10 mouse cellular contexts compared by ENCODE assay signal in the genomic region with DNA sequence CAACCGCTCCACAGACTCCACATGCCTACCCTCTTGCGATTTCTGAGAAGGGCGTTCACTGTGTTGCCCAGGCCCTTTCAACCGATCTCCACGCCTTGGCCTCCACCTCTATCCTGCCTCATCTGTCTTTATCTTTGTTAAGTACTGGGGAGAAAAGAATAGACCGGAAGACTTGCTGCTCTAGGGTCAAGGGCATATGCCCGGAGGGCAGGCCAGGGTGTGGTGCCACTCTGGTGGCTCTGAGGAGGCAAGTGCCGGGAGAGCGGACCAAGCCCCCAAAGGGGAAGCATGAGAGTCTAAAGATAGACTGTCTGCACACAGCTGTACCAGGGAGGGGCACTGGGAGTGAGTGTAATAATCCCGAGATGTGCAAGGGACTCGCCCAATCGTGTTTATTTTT. TPM values are rescaled to one million over a fixed set of nuclear protein-coding genes. Genes with fewer than 3 reads are reported as not detected.
DNase-seq lines count a peak whose midpoint lies in the region; ATAC-seq and TF ChIP-seq lines count a peak whose summit lies in the region.
"Had no signal": no experiment of that assay in that cellular context is flagged by ENCODE, and none has a peak within 500 bp of the region (broad histone marks: within the 10 kb centered on the region; RNA-seq: fewer than 3 reads in every experiment).

No protein-coding gene starts in this region.

- no peak overlapping the region for H3K27ac ChIP-seq in liver, postnatal 0 days (ENCODE audit: low read depth)
- H3K27ac ChIP-seq in heart, embryonic 12.5 days (ENCODE audit: poor library complexity, severe bottlenecking) = 0 out of 2 replicates have a peak overlapping the region, but pooled peaks have one; percentile 6
- no peak overlapping the region; the same call in 1 of the 2 replicates for H3K27ac ChIP-seq in liver, embryonic 15.5 days (replicated peaks)
- H3K27ac ChIP-seq in midbrain, embryonic 15.5 days = no peak overlapping the region
- H3K27ac ChIP-seq: forebrain, embryonic 13.5 days; hindbrain, embryonic 15.5 days had no signal

- TF ChIP-seq CTCF in liver, postnatal 0 days (IDR thresholded peaks at IDR 0.05; ENCODE audit: low read depth) = no peak

- no peaks in the 10 kb centered on the region for H3K27me3 ChIP-seq in liver, postnatal 0 days (ENCODE audit: insufficient read depth, low read length)
- H3K27me3 ChIP-seq in heart, embryonic 12.5 days (replicated peaks) = no peaks in the 10 kb centered on the region
- no peaks in the 10 kb centered on the region for H3K27me3 ChIP-seq in liver, embryonic 15.5 days
- no peaks in the 10 kb centered on the region for H3K27me3 ChIP-seq in midbrain, embryonic 15.5 days (replicated peaks)
- H3K27me3 ChIP-seq: forebrain, embryonic 13.5 days; hindbrain, embryonic 15.5 days had no signal

- H3K4me2 ChIP-seq in liver, postnatal 0 days (ENCODE audit: low read depth, low read length) = no peak overlapping the region
- peak overlapping the region; percentile 8 for H3K4me2 ChIP-seq in heart, embryonic 12.5 days
- peak overlapping the region; percentile 36 for H3K4me2 ChIP-seq in liver, embryonic 15.5 days
- H3K4me2 ChIP-seq in midbrain, embryonic 15.5 days = no peak overlapping the region
- H3K4me2 ChIP-seq: forebrain, embryonic 13.5 days; hindbrain, embryonic 15.5 days had no signal

- peak; percentile 54 for DNase-seq in liver
- DNase-seq in liver, postnatal 0 days = no peak
- peak; percentile 29 for DNase-seq in brain, adult 2 months (ENCODE audit: low read depth, low spot score)
- no peak for DNase-seq in neural tube, embryonic 10.5 days (ENCODE audit: extremely low spot score, low spot score)
- DNase-seq in retina, postnatal 1 day = no peak

- H3K36me3 ChIP-seq in liver, postnatal 0 days (replicated peaks; ENCODE audit: insufficient read depth, low read length) = no peaks in the 10 kb centered on the region
- no peaks in the 10 kb centered on the region for H3K36me3 ChIP-seq in heart, embryonic 12.5 days
- no peaks in the 10 kb centered on the region for H3K36me3 ChIP-seq in liver, embryonic 15.5 days (replicated peaks)
- H3K36me3 ChIP-seq in midbrain, embryonic 15.5 days (replicated peaks) = no peaks in the 10 kb centered on the region
- H3K36me3 ChIP-seq: hindbrain, embryonic 15.5 days had no signal

- WGBS in liver, postnatal 0 days (ENCODE audit: insufficient replicate concordance) = 59% methylated on average over 12 of the region's 12 CpGs
- WGBS in heart, embryonic 12.5 days = 29% methylated on average over 12 of the region's 12 CpGs
- WGBS in liver, embryonic 15.5 days (ENCODE audit: insufficient replicate concordance) = 35% methylated on average over 12 of the region's 12 CpGs
- WGBS in midbrain, embryonic 15.5 days = 73% methylated on average over 12 of the region's 12 CpGs

- no peak overlapping the region for H3K9ac ChIP-seq in liver, postnatal 0 days (replicated peaks)
- H3K9ac ChIP-seq in heart, embryonic 12.5 days = no peak overlapping the region
- no peak overlapping the region for H3K9ac ChIP-seq in liver, embryonic 15.5 days
- no peak overlapping the region for H3K9ac ChIP-seq in midbrain, embryonic 15.5 days
- H3K9ac ChIP-seq: forebrain, embryonic 13.5 days; hindbrain, embryonic 15.5 days had no signal

- H3K9me3 ChIP-seq in liver, postnatal 0 days (ENCODE audit: low read length) = no peaks in the 10 kb centered on the region
- no peaks in the 10 kb centered on the region for H3K9me3 ChIP-seq in heart, embryonic 12.5 days (replicated peaks)
- H3K9me3 ChIP-seq in liver, embryonic 15.5 days (replicated peaks) = no peaks in the 10 kb centered on the region
- H3K9me3 ChIP-seq in midbrain, embryonic 15.5 days = no peaks in the 10 kb centered on the region
- H3K9me3 ChIP-seq: forebrain, embryonic 13.5 days; hindbrain, embryonic 15.5 days had no signal

- no peaks in the 10 kb centered on the region for H3K4me1 ChIP-seq in liver, postnatal 0 days (ENCODE audit: insufficient read depth)
- H3K4me1 ChIP-seq in heart, embryonic 12.5 days (replicated peaks) = peaks cover 14% of the 10 kb centered on the region
- H3K4me1 ChIP-seq in liver, embryonic 15.5 days (replicated peaks) = peaks cover 13% of the 10 kb centered on the region
- no peaks in the 10 kb centered on the region for H3K4me1 ChIP-seq in midbrain, embryonic 15.5 days
- H3K4me1 ChIP-seq: forebrain, embryonic 13.5 days; hindbrain, embryonic 15.5 days had no signal

- ATAC-seq in liver, postnatal 0 days = no peak
- ATAC-seq in heart, embryonic 12.5 days (ENCODE audit: insufficient number of reproducible peaks, low FRiP score) = peak; percentile 54; the same call in 1 of the 2 replicates
- peak; percentile 66 for ATAC-seq in liver, embryonic 15.5 days (ENCODE audit: insufficient read depth)
- no peak; the same call in 1 of the 2 replicates for ATAC-seq in midbrain, embryonic 15.5 days (replicated peaks)
- ATAC-seq: forebrain, embryonic 13.5 days had no signal

- no peak for TF ChIP-seq EP300 in liver, postnatal 0 days (IDR thresholded peaks at IDR 0.05; ENCODE audit: low read depth)

- no peak overlapping the region for H3K4me3 ChIP-seq in liver, postnatal 0 days (ENCODE audit: low read depth, low read length)
- no peak overlapping the region for H3K4me3 ChIP-seq in heart, embryonic 12.5 days
- H3K4me3 ChIP-seq in liver, embryonic 15.5 days (replicated peaks) = no peak overlapping the region
- no peak overlapping the region for H3K4me3 ChIP-seq in midbrain, embryonic 15.5 days
- H3K4me3 ChIP-seq: forebrain, embryonic 13.5 days; hindbrain, embryonic 15.5 days had no signal

RNA-seq across cellular contexts. Expression of gene Gnpnat1, which starts 40.7 kb away (rescaled TPM):
- polyA plus RNA-seq in liver, postnatal 0 days (2015; fragmentation: Nextera tagmentation; extraction: Ambion mirVana) = 64.4 and 86.3 TPM in 2 replicates
- polyA plus RNA-seq in heart, embryonic 12.5 days (2016; fragmentation: Nextera tagmentation; extraction: Ambion mirVana) = 30.5 and 33.0 TPM in 2 replicates
- 25.2 and 30.2 TPM in 2 replicates for polyA plus RNA-seq in liver, embryonic 15.5 days (2015; fragmentation: Nextera tagmentation; extraction: Ambion mirVana)
- 26.3 and 30.2 TPM in 2 replicates for polyA plus RNA-seq in midbrain, embryonic 15.5 days (2015; fragmentation: Nextera tagmentation; extraction: Ambion mirVana)

Comparison
In these comparisons a context has a peak if more than half of its experiments do, and no peak if none do; other contexts are left out.
1. DNase-seq: peak in liver (single experiment) and brain, adult 2 months (single experiment); none in liver, postnatal 0 days (single experiment), neural tube, embryonic 10.5 days (single experiment) and retina, postnatal 1 day (single experiment).
2. ATAC-seq: peak in heart, embryonic 12.5 days (single experiment) and liver, embryonic 15.5 days (single experiment); none in liver, postnatal 0 days (single experiment) and midbrain, embryonic 15.5 days (single experiment).
3. H3K4me2 ChIP-seq: peak in heart, embryonic 12.5 days (single experiment) and liver, embryonic 15.5 days (single experiment); none in liver, postnatal 0 days (single experiment) and midbrain, embryonic 15.5 days (single experiment).